Mouse (Mus musculus) lung, postnatal 10 days (tissue): ENCODE results near the gene Ghitm.

Experiments used
- DNase-seq: peaks from one replicate; pipeline ENCODE4 v3.0.0; 2021

Ghitm gene

DNA sequence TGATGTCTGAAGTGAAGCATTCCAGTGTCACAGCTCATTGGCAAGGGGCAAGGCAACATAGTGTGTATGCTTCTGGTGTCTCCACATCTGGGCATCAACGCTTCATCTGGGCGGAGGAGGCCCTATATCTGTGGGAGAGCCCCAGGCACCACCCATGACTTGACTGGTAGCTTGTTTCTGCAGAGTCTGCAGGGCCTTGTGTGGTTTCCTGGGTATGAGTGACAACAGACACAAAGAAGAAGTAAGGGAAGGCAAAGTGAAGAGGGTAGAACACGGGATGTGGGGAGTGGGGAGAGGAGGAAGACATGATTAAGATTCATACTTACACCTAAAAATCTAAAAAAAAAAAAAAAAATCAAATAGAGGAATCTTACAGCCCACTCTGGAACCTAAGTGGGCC, 32.6 kb downstream of the Ghitm start:
- DNase-seq = no peak

DNA sequence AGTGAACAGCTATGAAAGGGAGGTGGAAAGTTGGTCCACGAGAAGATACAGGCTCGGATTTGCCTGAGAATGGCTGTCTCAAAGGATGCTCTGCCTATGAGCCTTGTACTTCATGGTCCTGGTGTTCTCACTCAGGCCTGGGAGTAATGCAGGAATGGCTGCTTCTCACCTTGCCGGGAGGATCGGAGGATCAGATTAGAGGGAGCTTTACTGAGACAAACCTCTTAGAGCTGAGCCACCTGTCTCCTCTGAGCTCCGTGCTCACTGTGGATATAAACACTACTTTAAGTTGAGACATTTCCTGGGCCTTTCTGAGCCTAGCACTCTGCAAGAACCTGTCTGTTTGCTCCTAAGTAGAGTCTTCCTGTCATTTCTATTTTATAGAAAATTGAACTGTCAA, 33.5 kb downstream of the Ghitm start:
- no peak for DNase-seq

DNA sequence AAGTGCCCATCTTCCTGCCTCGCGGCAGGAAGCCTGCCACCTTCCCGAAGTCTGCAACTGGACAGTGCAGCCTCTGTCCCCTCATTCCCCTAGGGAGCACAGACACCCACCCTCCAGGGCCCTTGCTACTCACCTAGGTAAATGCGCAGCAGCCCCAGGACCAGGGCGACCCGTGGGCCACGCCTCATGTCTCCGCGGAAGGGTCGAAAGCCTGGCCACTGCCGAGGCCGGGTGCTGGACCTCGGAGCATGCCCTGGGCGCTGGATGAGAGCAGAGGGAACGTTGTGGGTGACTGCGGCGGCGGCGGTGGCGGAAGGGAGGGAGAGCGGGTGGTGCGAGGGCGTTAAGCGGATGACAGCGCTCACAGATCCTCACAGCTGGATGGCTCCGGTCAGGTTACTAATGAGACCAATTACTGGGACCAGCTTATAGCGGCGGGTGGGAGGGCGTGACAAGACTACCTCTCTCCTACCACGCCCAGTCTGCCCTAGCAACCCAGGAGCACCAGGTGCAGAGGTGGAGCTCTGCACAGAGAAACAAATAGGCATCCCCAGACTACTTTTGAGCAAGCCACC, 37.0 kb downstream of the Ghitm start, which contains the start of gene Cdhr1:
Cdhr1 (minus strand) TSS at position 392 of the 575 bp plus-strand sequence.
- DNase-seq = peak; percentile 9

DNA sequence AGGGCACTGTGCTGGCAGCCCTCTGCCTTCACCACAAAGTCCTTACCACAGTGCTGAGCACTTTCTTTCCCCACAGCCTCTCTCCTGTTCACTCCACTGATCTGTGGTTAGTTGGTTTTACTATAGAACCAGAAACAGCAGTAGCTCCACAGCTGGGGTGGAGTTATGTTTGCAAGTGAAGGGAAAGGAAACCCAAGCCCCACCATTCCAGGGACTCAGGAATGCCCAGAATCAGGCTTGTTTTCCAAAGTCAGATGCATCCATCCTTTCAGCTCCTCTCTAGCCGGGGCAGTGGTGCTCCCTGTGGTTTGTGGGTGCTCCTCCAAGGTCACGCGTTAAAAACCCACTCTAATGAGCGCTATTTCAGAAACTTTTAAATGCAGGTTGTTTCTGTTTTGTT, 39.5 kb downstream of the Ghitm start:
- DNase-seq = no peak

DNA sequence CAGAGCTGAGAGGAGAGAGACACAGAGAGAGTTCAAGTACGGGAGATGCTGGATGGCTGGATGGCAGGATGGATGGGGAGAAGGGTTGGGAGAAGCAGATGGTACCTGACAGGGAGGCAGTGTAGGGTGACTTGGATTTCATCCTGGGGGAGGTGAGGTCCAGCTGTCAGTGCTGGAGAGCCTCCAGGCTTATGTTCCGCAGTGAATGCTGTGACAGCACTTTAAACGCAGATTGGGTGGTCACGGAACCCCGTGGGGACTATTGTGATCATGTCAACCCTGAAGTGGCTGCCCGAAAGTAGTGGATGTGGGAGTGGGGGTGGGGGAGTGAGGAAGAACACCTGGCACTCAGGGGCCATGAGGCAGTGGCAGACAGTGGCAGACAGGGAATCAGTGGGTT, 40.6 kb downstream of the Ghitm start:
- DNase-seq = no peak

DNA sequence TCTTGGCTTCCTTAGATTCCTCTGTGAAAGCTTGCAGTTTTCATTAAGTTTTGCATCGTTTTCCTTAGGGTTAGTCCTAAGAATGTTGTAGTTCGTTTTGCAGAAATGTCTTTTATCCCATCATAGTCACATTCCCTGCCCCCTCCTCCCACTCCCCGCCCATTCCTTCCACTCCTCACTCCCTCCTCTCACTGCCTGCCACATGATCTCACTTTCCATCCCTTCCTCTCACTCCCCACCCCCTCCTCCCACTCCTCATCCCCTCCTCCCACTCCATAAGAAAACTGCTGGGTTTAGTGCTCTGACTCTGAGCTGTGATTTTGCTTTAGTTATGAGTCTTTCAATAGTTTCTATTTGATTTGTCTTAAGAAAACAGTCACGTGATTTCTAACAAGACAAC, 51.3 kb downstream of the Ghitm start:
- no peak for DNase-seq

DNA sequence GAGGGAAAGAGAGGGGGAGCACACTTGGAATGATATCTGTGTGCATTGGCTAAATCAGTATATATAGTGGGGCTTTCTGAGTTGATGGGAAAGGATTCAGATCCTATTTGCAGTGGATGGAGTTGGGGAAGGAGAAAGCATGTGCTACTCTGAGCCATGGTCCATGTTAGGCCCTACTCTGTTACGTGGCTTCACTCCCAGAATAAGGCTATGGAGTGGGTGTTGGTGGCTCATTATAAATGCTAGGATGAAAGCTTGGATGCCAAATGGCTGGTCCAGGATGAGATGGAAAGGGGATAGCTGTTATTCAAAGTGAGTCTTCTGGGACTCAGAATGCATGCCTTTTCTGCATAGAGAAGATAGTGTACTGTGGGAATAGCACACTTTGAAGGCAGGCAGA, 54.3 kb downstream of the Ghitm start:
- no peak for DNase-seq
